Mouse (Mus musculus): ENCODE data around the gene Fgf3. TPM values are rescaled to one million over a fixed set of nuclear protein-coding genes. Genes with fewer than 3 reads are reported as not detected.

Fgf3 gene
- polyA plus RNA-seq, 1 experiment from 2014 or later, result 0.21 TPM

- DNase-seq (ENCODE audit: low spot score) (no peak), ATAC-seq (replicated peaks; ENCODE audit: low FRiP score) (no peak)
- Histone ChIP-seq H3K9ac (ENCODE audit: low read depth, low read length) (no peak overlapping the region), H3K9me3 (ENCODE audit: control insufficient read depth, low read length) (no peaks in the 10 kb centered on the region), H3K4me2 (no peak overlapping the region), H3K4me3 (ENCODE audit: low read depth, low read length) (no peak overlapping the region), H3K27ac (ENCODE audit: low read depth, low read length) (no peak overlapping the region), H3K4me1 (replicated peaks; ENCODE audit: control insufficient read depth, insufficient read depth, low read length) (peaks cover 18% of the 10 kb centered on the region), H3K27me3 (replicated peaks; ENCODE audit: control insufficient read depth, insufficient read depth, low read length) (peaks cover 5% of the 10 kb centered on the region; the same call in 1 of the 2 replicates), H3K36me3 (ENCODE audit: control insufficient read depth, insufficient read depth, low read length) (no peaks in the 10 kb centered on the region)
- WGBS, result 62% methylated on average over 6 of the region's 6 CpGs
Measured at GRCm38 (mm10) chr7:144807036-144807435, 30.8 kb upstream of the Fgf3 start.

GRCm38 (mm10) chr7:144807976-144808577 is 29.8 kb upstream of the Fgf3 start:
- Histone ChIP-seq H3K4me1 (replicated peaks; ENCODE audit: control insufficient read depth, insufficient read depth, low read length) (peaks cover 19% of the 10 kb centered on the region), H3K27ac (ENCODE audit: low read depth, low read length) (no peak overlapping the region), H3K4me2 (no peak overlapping the region), H3K36me3 (ENCODE audit: control insufficient read depth, insufficient read depth, low read length) (no peaks in the 10 kb centered on the region), H3K27me3 (replicated peaks; ENCODE audit: control insufficient read depth, insufficient read depth, low read length) (peaks cover 5% of the 10 kb centered on the region; the same call in 1 of the 2 replicates), H3K4me3 (ENCODE audit: low read depth, low read length) (no peak overlapping the region), H3K9ac (ENCODE audit: low read depth, low read length) (no peak overlapping the region), H3K9me3 (ENCODE audit: control insufficient read depth, low read length) (no peaks in the 10 kb centered on the region)
- DNase-seq (ENCODE audit: low spot score), result no peak
- ATAC-seq (replicated peaks; ENCODE audit: low FRiP score), result peak; percentile 90
- 49% methylated on average over 4 of the region's 4 CpGs for WGBS

- Histone ChIP-seq H3K9ac (ENCODE audit: low read depth, low read length) (no peak overlapping the region), H3K4me3 (ENCODE audit: low read depth, low read length) (no peak overlapping the region), H3K27me3 (replicated peaks; ENCODE audit: control insufficient read depth, insufficient read depth, low read length) (no peaks in the 10 kb centered on the region; the same call in 1 of the 2 replicates), H3K4me2 (no peak overlapping the region), H3K9me3 (ENCODE audit: control insufficient read depth, low read length) (no peaks in the 10 kb centered on the region), H3K27ac (ENCODE audit: low read depth, low read length) (no peak overlapping the region), H3K36me3 (ENCODE audit: control insufficient read depth, insufficient read depth, low read length) (no peaks in the 10 kb centered on the region), H3K4me1 (replicated peaks; ENCODE audit: control insufficient read depth, insufficient read depth, low read length) (peaks cover 19% of the 10 kb centered on the region)
- WGBS, result 48% methylated on average over 4 of the region's 4 CpGs
- ATAC-seq (replicated peaks; ENCODE audit: low FRiP score) (no peak), DNase-seq (ENCODE audit: low spot score) (no peak)
Measured at GRCm38 (mm10) chr7:144811521-144811920, 26.4 kb upstream of the Fgf3 start.

GRCm38 (mm10) chr7:144821901-144822300 is 16.0 kb upstream of the Fgf3 start:
- Histone ChIP-seq H3K4me2 (no peak overlapping the region), H3K27me3 (replicated peaks; ENCODE audit: control insufficient read depth, insufficient read depth, low read length) (peaks cover 18% of the 10 kb centered on the region), H3K36me3 (ENCODE audit: control insufficient read depth, insufficient read depth, low read length) (no peaks in the 10 kb centered on the region), H3K27ac (ENCODE audit: low read depth, low read length) (no peak overlapping the region), H3K9ac (ENCODE audit: low read depth, low read length) (no peak overlapping the region), H3K9me3 (ENCODE audit: control insufficient read depth, low read length) (no peaks in the 10 kb centered on the region), H3K4me3 (ENCODE audit: low read depth, low read length) (no peak overlapping the region), H3K4me1 (replicated peaks; ENCODE audit: control insufficient read depth, insufficient read depth, low read length) (no peaks in the 10 kb centered on the region)
- DNase-seq (ENCODE audit: low spot score), result no peak
- WGBS, result 56% methylated on average over 7 of the region's 7 CpGs
- ATAC-seq (replicated peaks; ENCODE audit: low FRiP score), result no peak

- H3K4me1 ChIP-seq (replicated peaks; ENCODE audit: control insufficient read depth, insufficient read depth, low read length), result no peaks in the 10 kb centered on the region
- no peaks in the 10 kb centered on the region for H3K9me3 ChIP-seq (ENCODE audit: control insufficient read depth, low read length)
- H3K36me3 ChIP-seq (ENCODE audit: control insufficient read depth, insufficient read depth, low read length), result no peaks in the 10 kb centered on the region
- H3K4me2 ChIP-seq, result no peak overlapping the region
- no peak overlapping the region for H3K9ac ChIP-seq (ENCODE audit: low read depth, low read length)
- no peak for DNase-seq (ENCODE audit: low spot score)
- no peak overlapping the region for H3K27ac ChIP-seq (ENCODE audit: low read depth, low read length)
- 87% methylated on average over 2 of the region's 2 CpGs for WGBS
- H3K27me3 ChIP-seq (replicated peaks; ENCODE audit: control insufficient read depth, insufficient read depth, low read length), result peaks cover 29% of the 10 kb centered on the region
- no peak for ATAC-seq (replicated peaks; ENCODE audit: low FRiP score)
- no peak overlapping the region for H3K4me3 ChIP-seq (ENCODE audit: low read depth, low read length)
Measured at GRCm38 (mm10) chr7:144823988-144824387, 13.9 kb upstream of the Fgf3 start.

- Histone ChIP-seq H3K27ac (ENCODE audit: low read depth, low read length) (no peak overlapping the region), H3K4me1 (replicated peaks; ENCODE audit: control insufficient read depth, insufficient read depth, low read length) (no peaks in the 10 kb centered on the region), H3K27me3 (replicated peaks; ENCODE audit: control insufficient read depth, insufficient read depth, low read length) (peaks cover 31% of the 10 kb centered on the region), H3K4me2 (no peak overlapping the region), H3K36me3 (ENCODE audit: control insufficient read depth, insufficient read depth, low read length) (no peaks in the 10 kb centered on the region), H3K4me3 (ENCODE audit: low read depth, low read length) (no peak overlapping the region), H3K9ac (ENCODE audit: low read depth, low read length) (no peak overlapping the region), H3K9me3 (ENCODE audit: control insufficient read depth, low read length) (no peaks in the 10 kb centered on the region)
- no peak for DNase-seq (ENCODE audit: low spot score)
- 81% methylated on average over 11 of the region's 11 CpGs for WGBS
- no peak for ATAC-seq (replicated peaks; ENCODE audit: low FRiP score)
Measured at GRCm38 (mm10) chr7:144828369-144828768, 9.5 kb upstream of the Fgf3 start.

GRCm38 (mm10) chr7:144838522-144839503 is 930 bp downstream of the Fgf3 start:
- no peaks in the 10 kb centered on the region for H3K4me1 ChIP-seq (replicated peaks; ENCODE audit: control insufficient read depth, insufficient read depth, low read length)

GRCm38 (mm10) chr7:144846158-144846557 is 8.3 kb downstream of the Fgf3 start:
- no peak overlapping the region for H3K4me3 ChIP-seq (ENCODE audit: low read depth, low read length)
- no peaks in the 10 kb centered on the region for H3K36me3 ChIP-seq (ENCODE audit: control insufficient read depth, insufficient read depth, low read length)
- H3K9me3 ChIP-seq (ENCODE audit: control insufficient read depth, low read length), result no peaks in the 10 kb centered on the region
- peaks cover 20% of the 10 kb centered on the region for H3K27me3 ChIP-seq (replicated peaks; ENCODE audit: control insufficient read depth, insufficient read depth, low read length)
- DNase-seq (ENCODE audit: low spot score) (no peak), ATAC-seq (replicated peaks; ENCODE audit: low FRiP score) (no peak)
- H3K27ac ChIP-seq (ENCODE audit: low read depth, low read length), result no peak overlapping the region
- H3K4me2 ChIP-seq, result no peak overlapping the region
- no peak overlapping the region for H3K9ac ChIP-seq (ENCODE audit: low read depth, low read length)
- H3K4me1 ChIP-seq (replicated peaks; ENCODE audit: control insufficient read depth, insufficient read depth, low read length), result no peaks in the 10 kb centered on the region
- 14% methylated on average over 4 of the region's 4 CpGs for WGBS

More at GRCm38 (mm10) chr7:144838522-144839503, 930 bp downstream of the Fgf3 start:
- no peaks in the 10 kb centered on the region for H3K9me3 ChIP-seq (ENCODE audit: control insufficient read depth, low read length)
- ATAC-seq (replicated peaks; ENCODE audit: low FRiP score) (no peak), DNase-seq (ENCODE audit: low spot score) (peak; percentile 57)
- H3K4me2 ChIP-seq, result peak overlapping the region; percentile 53
- H3K9ac ChIP-seq (ENCODE audit: low read depth, low read length), result no peak overlapping the region
- peaks cover 75% of the 10 kb centered on the region for H3K27me3 ChIP-seq (replicated peaks; ENCODE audit: control insufficient read depth, insufficient read depth, low read length)
- WGBS, result under 1% methylated on average over 94 of the region's 94 CpGs
- H3K36me3 ChIP-seq (ENCODE audit: control insufficient read depth, insufficient read depth, low read length), result no peaks in the 10 kb centered on the region
- no peak overlapping the region for H3K27ac ChIP-seq (ENCODE audit: low read depth, low read length)
- peak overlapping the region; percentile 31 for H3K4me3 ChIP-seq (ENCODE audit: low read depth, low read length)

Measured in liver, embryonic 11.5 days (tissue).